Mouse (Mus musculus) v-Abl transformed pro-B cells (cell line): ENCODE measurements at regions not wholly inside any gene's neighbourhood (a gene's known extent, or its start where the extent isn't known, plus 50 kb on each side); places are given as distances from the start of the nearest gene placed in this dataset.

Source experiments
- in situ Hi-C, 2 experiments: fragments of 400-800 bp; cut with MboI; formaldehyde crosslinking; loops; one replicate each; pipeline ENCODE4 v1.15.1; 2025; ENCODE audit not compliant: unreplicated experiment in 2 of 2

DNA sequence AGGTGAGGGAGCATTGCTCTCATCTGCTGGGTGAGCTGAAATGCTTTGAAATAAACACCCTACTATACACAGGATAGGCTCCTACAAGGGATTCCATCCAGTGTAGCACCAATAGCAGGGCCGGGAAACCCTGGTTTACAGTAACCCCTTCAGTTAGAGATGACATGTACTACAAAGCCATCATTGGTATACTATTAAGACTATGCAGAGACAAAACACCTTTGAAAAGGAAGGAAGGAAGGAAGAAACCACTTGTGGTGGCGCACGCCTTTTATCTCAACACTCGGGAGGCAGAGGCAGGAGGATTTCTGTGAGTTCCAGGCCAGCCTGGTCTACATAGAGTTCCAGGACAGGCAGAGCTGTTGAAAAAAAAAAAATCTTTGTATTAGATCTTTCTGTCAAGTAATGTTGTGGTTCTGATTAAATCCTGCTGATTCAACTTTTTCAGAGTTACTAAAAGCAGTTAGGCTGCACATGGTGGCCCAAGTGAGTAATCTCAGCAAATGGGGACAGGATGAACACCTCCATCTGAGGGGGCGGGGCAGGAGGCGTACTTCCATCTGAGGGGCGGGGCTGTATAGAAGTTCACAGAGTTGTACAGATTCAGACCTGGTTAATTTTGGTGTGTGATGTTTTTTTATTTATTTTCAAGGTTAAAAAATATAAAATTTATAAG, 53.2 kb upstream of the Cpsf6 start:
- in situ Hi-C loops = loop anchor here (5.0 to 25.0 kb wide), 3 partner anchors 36 to 371 kb away; partner anchors contain the start of gene Cct2 (in 2 of the 2)

DNA sequence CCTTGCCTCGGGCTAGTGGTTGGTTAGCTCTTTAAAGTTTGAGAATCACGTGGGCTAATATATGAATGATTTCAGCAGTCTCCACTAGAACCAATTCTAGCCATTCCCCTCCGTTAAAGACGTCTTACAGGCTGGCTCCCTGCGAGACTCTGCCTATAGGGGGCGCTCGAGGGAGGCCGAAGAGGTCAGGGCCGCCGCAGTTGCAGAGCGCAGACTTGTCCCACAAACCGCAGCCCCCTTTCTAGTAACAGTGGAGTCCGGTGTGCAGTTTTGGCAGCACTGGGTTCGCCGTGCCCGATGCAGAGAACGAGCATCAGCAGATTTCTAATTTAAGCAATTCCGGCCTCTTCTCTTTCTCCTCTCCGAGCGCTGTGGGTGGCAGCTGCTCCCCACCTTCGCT, 52.6 kb upstream of the Cpsf6 start:
- in situ Hi-C loops = loop anchor here (5.0 to 25.0 kb wide), 3 partner anchors 35 to 370 kb away; partner anchors contain the start of gene Cct2 (in 2 of the 2)

- in situ Hi-C loops = loop anchor here (5.0 to 25.0 kb wide), 3 partner anchors 35 to 370 kb away; partner anchors contain the start of gene Cct2 (in 2 of the 2)
Observed at GRCm38 (mm10) chr10:117431850-117432249, 52.0 kb upstream of the Cpsf6 start.

GRCm38 (mm10) chr10:117431086-117431619, 51.3 kb upstream of the Cpsf6 start:
- in situ Hi-C loops = loop anchor here (5.0 to 25.0 kb wide), 3 partner anchors 34 to 369 kb away; partner anchors contain the start of gene Cct2 (in 2 of the 2)

DNA sequence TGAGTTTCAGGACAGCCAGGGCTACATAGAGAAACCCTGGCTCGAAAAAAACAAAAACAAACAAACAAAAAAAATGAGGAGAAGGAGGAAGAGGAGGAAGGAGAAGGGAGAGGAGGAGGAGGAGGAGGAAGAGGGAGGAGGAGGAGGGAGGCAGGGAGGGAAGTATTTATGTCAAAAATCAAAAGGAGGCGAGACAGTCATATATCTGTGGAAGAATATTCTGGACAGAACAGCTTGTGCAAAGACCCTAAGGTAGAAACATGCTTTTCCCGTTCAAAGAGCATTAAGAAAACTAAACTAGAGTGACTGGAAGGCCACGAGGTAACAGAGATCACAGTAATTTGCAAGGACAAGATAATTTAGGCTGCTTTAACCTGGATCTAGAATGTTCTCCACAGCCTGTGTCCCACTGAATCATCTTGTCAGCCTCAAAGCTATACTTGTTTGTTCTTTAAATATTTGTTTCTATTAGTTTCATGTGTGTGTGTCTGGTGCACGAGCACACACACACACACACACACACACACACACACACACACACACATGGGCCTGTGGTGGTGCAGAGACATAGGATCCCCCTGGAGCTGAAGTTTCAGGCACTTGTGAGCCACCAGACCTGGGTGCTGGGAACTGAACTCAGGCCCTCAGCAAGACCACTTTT, 50.5 kb upstream of the Cpsf6 start:
- in situ Hi-C loops = loop anchor here (5.0 to 25.0 kb wide), 3 partner anchors 33 to 368 kb away; partner anchors contain the start of gene Cct2 (in 2 of the 2)

GRCm38 (mm10) chr10:117429459-117430183, 49.8 kb upstream of the Cpsf6 start:
- in situ Hi-C loops = loop anchor here (5.0 to 25.0 kb wide), 3 partner anchors 32 to 367 kb away; partner anchors contain the start of gene Cct2 (in 2 of the 2)
